Mouse (Mus musculus) liver, embryonic 14.5 days (tissue): ENCODE measurements around the gene Pde4a. TPM values are rescaled to one million over a fixed set of nuclear protein-coding genes. Genes with fewer than 3 reads are reported as not detected.

Experiments used
- ATAC-seq: fragments of 200-750 bp; cut with Nextera tagmentation; 2 replicates; pipeline ENCODE4 v1.8.0; 2017; ENCODE audit warnings: moderate number of reproducible peaks, mild to moderate bottlenecking, moderate library complexity; ENCODE audit not compliant: insufficient read depth
- DNase-seq, 3 experiments: peaks; one replicate each; pipeline ENCODE4 v3.0.0-alpha.2; 2012 to 2013; ENCODE audit warnings: low read depth in 3 of 3, low spot score in 3 of 3
- H3K27ac ChIP-seq: fragments of 300-500 bp; sonication (generic); 2 replicates; pipeline ENCODE4 v1.5.1; 2014; ENCODE audit warnings: moderate library complexity, mild to moderate bottlenecking, control low read depth, inconsistent platforms
- H3K27me3 ChIP-seq: fragments of 300-500 bp; sonication (generic); 2 replicates; pipeline ENCODE4 v1.6.1; 2014; ENCODE audit warnings: mild to moderate bottlenecking, low read length, moderate library complexity; ENCODE audit not compliant: control insufficient read depth, insufficient read depth
- H3K36me3 ChIP-seq: fragments of 300-500 bp; sonication (generic); replicated peaks from 2 replicates; pipeline ENCODE4 v1.6.1; 2014; ENCODE audit warnings: low read depth; ENCODE audit not compliant: control insufficient read depth, insufficient read depth
- H3K4me1 ChIP-seq, 2 experiments: fragments of 200-500 bp in 1 of 2; fragments of 300-500 bp in 1 of 2; sonication (generic) in 1 of 2; replicated peaks; 2 replicates each; pipeline ENCODE4 v1.6.1; 2012 to 2014; ENCODE audit warnings: antibody characterized with exemption in 1 of 2, inconsistent platforms in 1 of 2, low read length in 1 of 2; ENCODE audit not compliant: control insufficient read depth in 2 of 2, insufficient read depth in 2 of 2
- H3K4me2 ChIP-seq: fragments of 300-500 bp; sonication (generic); 2 replicates; pipeline ENCODE4 v1.6.1; 2014; ENCODE audit warnings: low read depth, mild to moderate bottlenecking, control low read depth, moderate library complexity
- H3K4me3 ChIP-seq, 2 experiments: fragments of 200-500 bp in 1 of 2; fragments of 300-500 bp in 1 of 2; sonication (generic) in 1 of 2; 2 replicates each; pipeline ENCODE4 v1.5.1; 2012 to 2014; ENCODE audit warnings: low read depth in 2 of 2, low read length in 2 of 2, mild to moderate bottlenecking in 2 of 2, control low read depth in 1 of 2, inconsistent platforms in 1 of 2, moderate library complexity in 1 of 2; ENCODE audit not compliant: insufficient read depth in 1 of 2
- H3K9ac ChIP-seq: fragments of 300-500 bp; sonication (generic); replicated peaks from 2 replicates; pipeline ENCODE4 v1.6.1; 2014; ENCODE audit warnings: mild to moderate bottlenecking, control low read depth, moderate library complexity
- H3K9me3 ChIP-seq: fragments of 300-500 bp; sonication (generic); 2 replicates; pipeline ENCODE4 v1.6.1; 2016; ENCODE audit warnings: low read length, mixed read lengths; ENCODE audit not compliant: control insufficient read depth
- CTCF ChIP-seq: IDR thresholded peaks from 2 replicates; pipeline ENCODE4 v1.5.1; 2016; ENCODE audit warnings: antibody characterized with exemption, low read depth, control low read depth
- EP300 ChIP-seq: IDR thresholded peaks from 2 replicates; pipeline ENCODE4 v1.6.1; 2016; ENCODE audit warnings: antibody characterized with exemption, low read depth
- WGBS: fragments of 180-500 bp; shearing (Covaris S2); extraction: QIAGEN DNeasy Blood & Tissue Kit; methylation state at CpG from one replicate; pipeline ENCODE4 v1.1.7; 2014; ENCODE audit not compliant: insufficient replicate concordance; 5-methylcytosine and 5-hydroxymethylcytosine counted together
- polyA plus RNA-seq, 2 experiments: library from polyadenylated mRNA; depleted of rRNA in 1 of 2; stranded (reverse) in 1 of 2; unstranded in 1 of 2; fragments of >200 nt; fragmentation: Nextera tagmentation in 1 of 2; extraction: Ambion mirVana in 1 of 2; gene quantifications; 2 replicates each; pipeline versions ENCODE4 v1.2.1 to v1.2.3; 2012 to 2014

Gene Pde4a
- polyA plus RNA-seq, 2 experiments, result 1.1 to 1.3 TPM

DNA sequence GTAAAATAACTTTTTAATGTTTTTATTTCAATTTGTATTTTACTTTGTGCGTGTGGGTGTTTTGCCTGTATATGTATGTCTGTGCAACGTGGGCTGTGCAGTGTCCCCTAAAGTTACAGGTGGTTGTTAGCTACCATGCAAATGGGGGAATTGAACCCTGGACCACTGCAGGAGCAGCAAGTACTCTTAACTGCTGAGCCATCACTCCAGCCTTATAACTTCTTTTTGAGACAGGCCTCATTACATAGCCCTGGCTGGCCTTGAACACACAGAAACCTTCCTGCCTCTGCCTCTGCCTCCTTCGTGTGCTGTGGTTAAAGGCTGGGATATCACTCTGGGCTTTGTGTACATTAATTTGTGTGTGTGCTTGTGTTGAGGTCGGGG, 73.9 kb downstream of the Pde4a start:
- DNase-seq (no peak), ATAC-seq (no peak)
- H3K27ac ChIP-seq, result peak overlapping the region; percentile 80
- TF ChIP-seq CTCF (no peak), EP300 (no peak)
- 16% methylated on average over 4 of the region's 4 CpGs for WGBS
- peaks cover 2% of the 10 kb centered on the region; the same call in 1 of the 2 replicates for H3K9me3 ChIP-seq
- H3K36me3 ChIP-seq, result peaks cover 6% of the 10 kb centered on the region; the same call in 1 of the 2 replicates
- H3K4me1 ChIP-seq, result peaks cover 12 to 18% of the 10 kb centered on the region in 2 experiments
- peaks cover 27% of the 10 kb centered on the region for H3K27me3 ChIP-seq
- peak overlapping the region; percentile 93 for H3K9ac ChIP-seq
- H3K4me2 ChIP-seq, result peak overlapping the region; percentile 96
- H3K4me3 ChIP-seq, result peak overlapping the region; percentile 82 to 96

DNA sequence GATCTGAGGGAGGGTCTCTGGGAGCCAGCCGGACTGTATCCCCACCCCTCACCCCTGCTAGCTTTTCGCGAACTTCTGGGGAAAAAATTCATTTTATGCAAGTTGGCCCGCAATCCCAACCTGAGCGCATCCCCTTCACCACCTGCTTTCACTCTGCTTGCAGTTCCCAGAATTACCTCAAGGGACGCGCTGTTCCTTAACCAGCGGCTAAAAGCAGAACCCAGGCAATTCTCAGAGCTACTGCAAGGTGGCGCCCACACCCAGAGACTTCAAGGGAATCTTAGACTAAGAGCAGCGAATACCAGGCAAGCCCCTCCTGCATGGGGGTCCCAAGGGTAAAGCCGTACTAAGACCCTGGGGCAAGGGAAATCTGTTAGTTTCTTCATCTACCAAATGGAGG, 75.8 kb downstream of the Pde4a start:
- no peaks in the 10 kb centered on the region; the same call in 1 of the 2 replicates for H3K36me3 ChIP-seq
- H3K9ac ChIP-seq, result no peak overlapping the region
- peak; percentile 82 to 87 (median 84) for DNase-seq
- H3K4me1 ChIP-seq, result peaks cover 12 to 18% of the 10 kb centered on the region in 2 experiments
- H3K4me2 ChIP-seq, result no peak overlapping the region
- no peak overlapping the region for H3K4me3 ChIP-seq
- H3K27ac ChIP-seq, result no peak overlapping the region
- 3% methylated on average over 11 of the region's 11 CpGs for WGBS
- H3K9me3 ChIP-seq, result peaks cover 2% of the 10 kb centered on the region; the same call in 1 of the 2 replicates
- TF ChIP-seq CTCF (peak; percentile 100), EP300 (no peak)
- ATAC-seq, result no peak
- H3K27me3 ChIP-seq, result peaks cover 46% of the 10 kb centered on the region

DNA sequence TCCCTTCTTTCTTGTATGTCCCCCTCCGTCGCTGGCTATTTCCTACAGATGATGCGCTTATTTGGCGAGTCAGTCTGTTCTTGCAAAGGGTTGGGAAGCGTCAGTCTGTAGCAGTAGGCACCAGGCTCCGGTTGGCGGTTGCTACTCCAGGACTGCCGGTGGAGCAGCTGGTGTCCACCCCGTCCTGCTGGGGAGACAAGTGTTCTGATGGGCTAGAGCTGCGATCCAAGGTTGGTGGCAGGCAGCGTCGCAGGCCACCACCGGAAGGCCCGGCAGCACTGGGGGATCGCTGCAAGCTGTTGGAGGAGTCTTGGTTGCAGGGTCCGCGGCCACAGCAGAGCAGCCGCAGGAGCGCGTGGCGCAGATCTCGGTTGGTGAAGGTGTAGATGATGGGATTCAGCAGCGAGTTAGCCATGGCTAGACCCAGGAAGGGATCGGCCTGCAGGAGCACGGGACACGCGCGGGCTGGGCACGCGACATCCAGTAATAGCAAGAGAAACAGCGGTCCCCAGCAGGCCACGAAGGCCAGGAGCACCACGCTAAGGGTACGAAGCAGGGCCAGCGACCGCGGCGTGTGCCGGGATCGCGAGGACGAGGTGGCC, 78.4 kb downstream of the Pde4a start:
- Histone ChIP-seq H3K4me3 (peak overlapping the region in 1 of 2 experiments; percentile 18; a peak in 2 of 4 replicates), H3K4me2 (peak overlapping the region; percentile 41), H3K27me3 (peaks cover 69% of the 10 kb centered on the region), H3K4me1 (peaks cover 6 to 8% of the 10 kb centered on the region in 2 experiments), H3K9ac (no peak overlapping the region), H3K9me3 (peaks cover 2% of the 10 kb centered on the region; the same call in 1 of the 2 replicates), H3K27ac (no peak overlapping the region), H3K36me3 (no peaks in the 10 kb centered on the region)
- DNase-seq (no peak), ATAC-seq (no peak)
- WGBS, result 9% methylated on average over 42 of the region's 42 CpGs
- TF ChIP-seq CTCF (no peak), EP300 (no peak)

DNA sequence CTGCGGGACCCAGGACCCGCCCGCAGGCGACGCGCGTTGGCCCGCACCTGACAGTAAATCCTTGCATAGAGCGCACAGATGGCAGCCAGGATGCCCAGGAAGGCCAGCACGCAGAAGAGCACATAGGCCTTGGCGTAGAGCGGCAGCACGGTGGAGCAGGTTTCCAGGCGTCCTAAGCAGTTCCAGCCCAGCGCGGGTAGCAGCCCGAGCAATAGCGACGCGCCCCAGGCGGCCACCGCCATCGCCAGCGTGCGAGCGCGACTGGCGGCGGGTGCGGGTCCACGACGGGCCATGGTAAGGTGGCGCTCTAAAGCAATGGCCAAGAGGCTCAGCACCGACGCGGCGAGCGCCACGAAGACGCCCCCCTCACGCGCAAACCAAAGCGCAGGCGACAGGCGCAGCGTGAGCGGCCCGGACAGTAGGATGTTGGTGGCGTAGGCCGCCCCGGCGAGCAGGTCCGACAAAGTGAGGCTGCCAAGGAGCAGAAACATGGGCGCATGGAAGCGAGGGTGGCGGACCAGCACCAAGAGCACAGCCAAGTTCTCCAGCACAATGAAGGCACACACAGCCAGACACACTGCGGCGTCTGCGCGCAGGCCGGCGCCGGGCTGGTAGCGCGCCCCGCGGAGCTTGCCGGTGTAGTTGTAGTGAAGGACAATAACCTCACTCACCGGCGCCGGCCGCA, 79.1 kb downstream of the Pde4a start:
- Histone ChIP-seq H3K36me3 (no peaks in the 10 kb centered on the region), H3K4me1 (peaks cover 2 to 5% of the 10 kb centered on the region in 2 experiments), H3K9ac (no peak overlapping the region), H3K4me3 (peak overlapping the region; percentile 3 to 18), H3K4me2 (peak overlapping the region; percentile 41), H3K9me3 (peaks cover 2% of the 10 kb centered on the region; the same call in 1 of the 2 replicates), H3K27me3 (peaks cover 76% of the 10 kb centered on the region), H3K27ac (no peak overlapping the region)
- ATAC-seq (no peak), DNase-seq (no peak)
- under 1% methylated on average over 72 of the region's 72 CpGs for WGBS
- TF ChIP-seq EP300, result no peak
- TF ChIP-seq CTCF, result no peak

DNA sequence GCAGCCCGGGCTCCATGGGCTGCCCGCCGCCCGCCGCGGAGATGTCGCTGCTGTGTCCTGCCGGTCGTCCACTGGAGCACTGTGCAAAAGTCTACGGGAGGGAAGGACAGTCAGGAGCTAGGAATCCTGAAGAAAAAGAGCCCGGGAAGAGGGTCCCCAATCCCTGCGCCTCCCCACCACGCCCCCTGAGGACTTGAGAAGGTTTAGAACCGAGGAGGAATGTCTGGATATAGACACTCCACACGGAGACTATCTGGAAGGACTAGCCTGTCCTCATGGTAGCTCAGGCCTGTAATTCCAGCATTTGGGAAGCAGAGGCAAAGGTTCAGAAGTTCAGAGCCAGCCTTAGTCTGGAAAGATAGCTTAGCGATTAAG, 79.6 kb downstream of the Pde4a start:
- TF ChIP-seq CTCF, result no peak
- TF ChIP-seq EP300, result no peak
- Histone ChIP-seq H3K27me3 (peaks cover 81% of the 10 kb centered on the region), H3K9ac (no peak overlapping the region), H3K36me3 (no peaks in the 10 kb centered on the region), H3K4me2 (peak overlapping the region; percentile 41), H3K27ac (no peak overlapping the region), H3K4me3 (peak overlapping the region in 1 of 2 experiments; percentile 18; a peak in 2 of 4 replicates), H3K4me1 (peaks cover 0 to 4% of the 10 kb centered on the region in 2 experiments; a peak in 1 of 4 replicates), H3K9me3 (peaks cover 2% of the 10 kb centered on the region; the same call in 1 of the 2 replicates)
- DNase-seq, result no peak
- WGBS, result 4% methylated on average over 16 of the region's 16 CpGs
- no peak for ATAC-seq
